Mouse (Mus musculus) intestine, embryonic 14.5 days (tissue): Measurements from ENCODE around the gene Smad6. TPM values are rescaled to one million over a fixed set of nuclear protein-coding genes. Genes with fewer than 3 reads are reported as not detected.

Experiments
- ATAC-seq: fragments of 200-750 bp; cut with Nextera tagmentation; replicated peaks from 2 replicates; pipeline ENCODE4 v1.8.0; 2017; ENCODE audit warnings: low read depth, moderate number of reproducible peaks, moderate TSS enrichment, moderate library complexity; ENCODE audit not compliant: low FRiP score, low TSS enrichment
- DNase-seq: peaks from one replicate; pipeline ENCODE4 v3.0.0-alpha.2; 2018; ENCODE audit warnings: low spot score
- H3K27ac ChIP-seq: fragments of 300-500 bp; sonication (generic); 2 replicates; pipeline ENCODE4 v1.5.1; 2014; ENCODE audit warnings: low read depth, mild to moderate bottlenecking, control low read depth
- H3K27me3 ChIP-seq: fragments of 300-500 bp; sonication (generic); replicated peaks from 2 replicates; pipeline ENCODE4 v1.6.1; 2014; ENCODE audit warnings: low read length, control low read depth; ENCODE audit not compliant: control insufficient read depth, insufficient read depth
- H3K36me3 ChIP-seq: fragments of 300-500 bp; sonication (generic); 2 replicates; pipeline ENCODE4 v1.6.1; 2014; ENCODE audit warnings: low read length, control low read depth; ENCODE audit not compliant: control insufficient read depth, insufficient read depth
- H3K4me1 ChIP-seq: fragments of 300-500 bp; sonication (generic); replicated peaks from 2 replicates; pipeline ENCODE4 v1.6.1; 2014; ENCODE audit warnings: low read length, control low read depth, mixed read lengths; ENCODE audit not compliant: control insufficient read depth, insufficient read depth
- H3K4me2 ChIP-seq: fragments of 300-500 bp; sonication (generic); 2 replicates; pipeline ENCODE4 v1.6.1; 2014; ENCODE audit warnings: low read length
- H3K4me3 ChIP-seq: fragments of 300-500 bp; sonication (generic); 2 replicates; pipeline ENCODE4 v1.5.1; 2014; ENCODE audit warnings: low read depth, low read length, control low read depth, mixed read lengths
- H3K9ac ChIP-seq: fragments of 300-500 bp; sonication (generic); 2 replicates; pipeline ENCODE4 v1.6.1; 2014; ENCODE audit warnings: mild to moderate bottlenecking, low read length
- H3K9me3 ChIP-seq: fragments of 300-500 bp; sonication (generic); 2 replicates; pipeline ENCODE4 v1.6.1; 2016; ENCODE audit warnings: low read length, control low read depth; ENCODE audit not compliant: control insufficient read depth
- WGBS: fragments of 180-500 bp; shearing (Covaris S2); extraction: QIAGEN DNeasy Blood & Tissue Kit; methylation state at CpG from one replicate; pipeline ENCODE4 v1.1.7; 2014; 5-methylcytosine and 5-hydroxymethylcytosine counted together
- polyA plus RNA-seq: library from polyadenylated mRNA; unstranded; fragments of >200 nt; fragmentation: Nextera tagmentation; extraction: Ambion mirVana; gene quantifications from 2 replicates; pipeline ENCODE4 v1.2.1, GENCODE M21; 2014

Smad6 gene
- polyA plus RNA-seq, 1 experiment from 2014 or later = 9.3 TPM

- Histone ChIP-seq H3K4me2 (no peak overlapping the region), H3K36me3 (peaks cover 75% of the 10 kb centered on the region), H3K27ac (no peak overlapping the region), H3K27me3 (no peaks in the 10 kb centered on the region), H3K9me3 (no peaks in the 10 kb centered on the region), H3K4me1 (no peaks in the 10 kb centered on the region; the same call in 1 of the 2 replicates), H3K9ac (no peak overlapping the region), H3K4me3 (no peak overlapping the region)
- DNase-seq = no peak
- WGBS = 91% methylated on average over 5 of the region's 5 CpGs
- no peak for ATAC-seq
Observed at GRCm38 (mm10) chr9:64000085-64000484, 21.8 kb downstream of the Smad6 start.

- no peak overlapping the region for H3K4me3 ChIP-seq
- no peak overlapping the region for H3K4me2 ChIP-seq
- ATAC-seq = 0 out of 2 replicates have a peak, but pooled peaks have one; percentile 41
Observed at GRCm38 (mm10) chr9:63999194-63999593, 22.7 kb downstream of the Smad6 start.

GRCm38 (mm10) chr9:63998026-63998425, 23.8 kb downstream of the Smad6 start:
- no peak overlapping the region for H3K27ac ChIP-seq
- 79% methylated on average over 14 of the region's 14 CpGs for WGBS

More at GRCm38 (mm10) chr9:63999194-63999593, 22.7 kb downstream of the Smad6 start:
- Histone ChIP-seq H3K4me1 (no peaks in the 10 kb centered on the region; the same call in 1 of the 2 replicates), H3K9ac (no peak overlapping the region), H3K36me3 (peaks cover 74% of the 10 kb centered on the region), H3K27me3 (no peaks in the 10 kb centered on the region), H3K9me3 (no peaks in the 10 kb centered on the region), H3K27ac (no peak overlapping the region)
- no peak for DNase-seq
- 79% methylated on average over 9 of the region's 9 CpGs for WGBS

GRCm38 (mm10) chr9:63997439-63997838, 24.4 kb downstream of the Smad6 start:
- peaks cover 70% of the 10 kb centered on the region for H3K36me3 ChIP-seq
- ATAC-seq = no peak
- WGBS = 69% methylated on average over 4 of the region's 4 CpGs

More at GRCm38 (mm10) chr9:63998026-63998425, 23.8 kb downstream of the Smad6 start:
- Histone ChIP-seq H3K27me3 (no peaks in the 10 kb centered on the region), H3K4me3 (no peak overlapping the region), H3K4me1 (peaks cover 2% of the 10 kb centered on the region), H3K9me3 (no peaks in the 10 kb centered on the region), H3K36me3 (peaks cover 73% of the 10 kb centered on the region), H3K9ac (no peak overlapping the region), H3K4me2 (no peak overlapping the region)
- no peak for DNase-seq
- no peak for ATAC-seq

GRCm38 (mm10) chr9:63993256-63993655, 28.6 kb downstream of the Smad6 start:
- Histone ChIP-seq H3K4me2 (no peak overlapping the region), H3K36me3 (peaks cover 35% of the 10 kb centered on the region), H3K4me1 (peaks cover 20% of the 10 kb centered on the region), H3K4me3 (no peak overlapping the region), H3K27me3 (no peaks in the 10 kb centered on the region), H3K9ac (no peak overlapping the region), H3K9me3 (no peaks in the 10 kb centered on the region), H3K27ac (0 out of 2 replicates have a peak overlapping the region, but pooled peaks have one; percentile 16)
- DNase-seq (no peak), ATAC-seq (no peak)
- WGBS = 82% methylated on average over 5 of the region's 5 CpGs

More at GRCm38 (mm10) chr9:63997439-63997838, 24.4 kb downstream of the Smad6 start:
- Histone ChIP-seq H3K4me2 (no peak overlapping the region), H3K27me3 (no peaks in the 10 kb centered on the region), H3K27ac (no peak overlapping the region), H3K9me3 (no peaks in the 10 kb centered on the region), H3K9ac (no peak overlapping the region), H3K4me1 (peaks cover 7% of the 10 kb centered on the region), H3K4me3 (no peak overlapping the region)
- no peak for DNase-seq

GRCm38 (mm10) chr9:63992761-63993160, 29.1 kb downstream of the Smad6 start:
- Histone ChIP-seq H3K9ac (no peak overlapping the region), H3K27me3 (no peaks in the 10 kb centered on the region), H3K27ac (0 out of 2 replicates have a peak overlapping the region, but pooled peaks have one; percentile 16), H3K4me1 (peaks cover 20% of the 10 kb centered on the region), H3K36me3 (peaks cover 36% of the 10 kb centered on the region), H3K9me3 (no peaks in the 10 kb centered on the region), H3K4me2 (no peak overlapping the region), H3K4me3 (no peak overlapping the region)
- WGBS = 63% methylated on average over 4 of the region's 4 CpGs
- DNase-seq = no peak
- no peak for ATAC-seq

GRCm38 (mm10) chr9:63991193-63991592, 30.7 kb downstream of the Smad6 start:
- no peak for ATAC-seq
- 71% methylated on average over 4 of the region's 4 CpGs for WGBS
- Histone ChIP-seq H3K4me2 (no peak overlapping the region), H3K27me3 (no peaks in the 10 kb centered on the region), H3K36me3 (peaks cover 35% of the 10 kb centered on the region), H3K27ac (no peak overlapping the region), H3K9me3 (no peaks in the 10 kb centered on the region), H3K4me1 (peaks cover 20% of the 10 kb centered on the region), H3K9ac (no peak overlapping the region), H3K4me3 (no peak overlapping the region)
- no peak for DNase-seq

- DNase-seq (no peak), ATAC-seq (no peak)
- H3K27me3 ChIP-seq = no peaks in the 10 kb centered on the region
- peaks cover 24% of the 10 kb centered on the region for H3K36me3 ChIP-seq
- H3K4me3 ChIP-seq = no peak overlapping the region
- no peak overlapping the region for H3K9ac ChIP-seq
- no peak overlapping the region for H3K27ac ChIP-seq
- peaks cover 31% of the 10 kb centered on the region for H3K4me1 ChIP-seq
- H3K9me3 ChIP-seq = no peaks in the 10 kb centered on the region
- H3K4me2 ChIP-seq = no peak overlapping the region
- 53% methylated on average over 8 of the region's 8 CpGs for WGBS
Observed at GRCm38 (mm10) chr9:63989641-63990040, 32.2 kb downstream of the Smad6 start.

- WGBS = 76% methylated on average over 12 of the region's 12 CpGs
- Histone ChIP-seq H3K9ac (no peak overlapping the region), H3K4me3 (no peak overlapping the region), H3K27me3 (no peaks in the 10 kb centered on the region), H3K4me2 (no peak overlapping the region), H3K9me3 (no peaks in the 10 kb centered on the region), H3K4me1 (peaks cover 35% of the 10 kb centered on the region), H3K36me3 (peaks cover 19% of the 10 kb centered on the region), H3K27ac (no peak overlapping the region)
- no peak for ATAC-seq
- DNase-seq = no peak
Observed at GRCm38 (mm10) chr9:63989214-63989613, 32.6 kb downstream of the Smad6 start.
